Mouse (Mus musculus) cerebellum, postnatal 4 days (tissue): Measurements from ENCODE around the gene Ptbp1.
A peak's percentile ranks its signal among the peaks of the same experiment; 100 is the strongest.

Experiments used
- DNase-seq, 2 experiments: peaks; one replicate each; pipeline ENCODE4 v3.0.0; 2022; ENCODE audit warnings: low spot score in 2 of 2, mixed read lengths in 1 of 2

Ptbp1 gene

DNA sequence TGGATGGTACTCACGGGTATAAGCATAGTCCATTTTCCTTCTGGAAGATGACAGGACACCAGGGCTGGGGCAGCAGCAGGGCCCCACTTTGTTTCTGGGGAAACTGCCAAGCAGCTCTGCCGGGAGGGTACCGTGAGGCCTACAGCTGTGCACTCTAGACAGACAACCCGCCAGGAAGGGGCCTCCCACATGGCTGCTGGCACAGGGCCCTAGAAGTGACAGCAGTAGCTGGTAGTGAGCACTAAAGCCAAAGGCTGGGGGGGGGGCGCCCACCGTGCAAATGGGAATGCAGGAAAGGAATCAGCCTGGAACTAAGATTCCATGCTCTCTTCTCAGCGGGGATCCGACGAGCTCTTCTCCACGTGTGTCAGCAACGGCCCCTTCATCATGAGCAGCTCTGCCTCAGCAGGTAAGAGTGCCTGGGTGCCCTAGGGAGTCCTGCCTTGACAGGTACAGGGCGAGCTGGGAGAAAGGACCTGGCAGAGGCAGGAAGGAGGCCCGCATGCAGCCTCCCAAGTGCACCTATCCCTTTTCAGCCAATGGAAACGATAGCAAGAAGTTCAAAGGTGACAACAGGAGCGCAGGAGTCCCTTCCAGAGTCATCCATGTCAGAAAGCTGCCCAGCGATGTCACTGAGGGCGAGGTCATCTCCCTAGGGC, 4.3 kb downstream of the Ptbp1 start:
- DNase-seq = peak in 1 of 2 experiments; percentile 86

DNA sequence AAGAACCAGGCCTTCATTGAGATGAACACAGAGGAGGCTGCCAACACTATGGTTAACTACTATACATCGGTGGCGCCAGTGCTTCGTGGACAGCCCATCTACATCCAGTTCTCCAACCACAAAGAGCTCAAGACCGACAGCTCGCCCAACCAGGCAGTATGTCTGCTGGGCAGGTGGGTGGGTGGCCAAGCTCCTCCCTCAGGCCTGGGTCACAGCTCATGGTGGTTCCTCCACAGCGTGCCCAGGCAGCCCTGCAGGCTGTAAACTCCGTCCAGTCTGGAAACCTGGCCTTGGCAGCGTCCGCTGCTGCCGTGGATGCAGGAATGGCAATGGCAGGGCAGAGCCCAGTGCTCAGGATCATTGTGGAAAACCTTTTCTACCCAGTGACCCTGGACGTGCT, 4.9 kb downstream of the Ptbp1 start:
- no peak for DNase-seq

DNA sequence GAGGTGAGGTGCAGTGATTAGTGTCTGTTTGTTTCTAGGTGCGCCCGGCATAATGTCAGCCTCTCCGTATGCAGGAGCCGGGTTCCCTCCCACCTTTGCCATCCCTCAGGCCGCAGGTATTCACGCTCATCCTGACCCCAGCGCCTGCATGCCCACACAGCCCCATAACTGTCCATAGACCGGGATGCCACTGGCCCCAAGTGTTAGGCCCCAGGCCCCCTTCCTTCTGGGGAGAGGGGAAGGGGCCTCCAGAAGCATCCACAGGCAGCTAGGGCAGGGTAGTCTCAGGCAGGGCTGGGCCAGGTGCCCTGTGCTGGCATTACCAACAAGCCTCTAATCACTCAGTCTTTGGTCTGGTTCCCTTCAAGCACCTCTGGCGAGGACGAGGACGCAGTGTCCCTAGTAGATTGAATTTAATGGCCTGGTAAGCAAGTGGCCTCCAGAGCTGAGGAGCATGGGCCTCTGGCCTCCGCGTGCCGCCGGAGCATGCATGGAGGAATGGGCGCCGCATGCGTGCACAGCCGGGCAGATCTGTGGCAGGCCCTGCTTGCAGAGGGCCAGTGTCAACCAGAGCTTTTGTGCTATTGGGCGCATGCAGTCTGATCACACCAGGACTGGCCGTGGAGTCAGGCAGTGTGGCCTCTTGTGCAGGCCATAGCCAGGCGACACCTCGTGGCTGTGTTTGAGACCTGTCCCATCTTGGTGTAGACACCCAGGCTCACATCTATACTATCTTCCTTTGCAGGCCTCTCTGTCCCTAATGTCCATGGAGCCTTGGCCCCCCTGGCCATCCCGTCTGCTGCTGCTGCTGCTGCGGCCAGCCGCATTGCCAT, 6.1 kb downstream of the Ptbp1 start:
- no peak for DNase-seq

DNA sequence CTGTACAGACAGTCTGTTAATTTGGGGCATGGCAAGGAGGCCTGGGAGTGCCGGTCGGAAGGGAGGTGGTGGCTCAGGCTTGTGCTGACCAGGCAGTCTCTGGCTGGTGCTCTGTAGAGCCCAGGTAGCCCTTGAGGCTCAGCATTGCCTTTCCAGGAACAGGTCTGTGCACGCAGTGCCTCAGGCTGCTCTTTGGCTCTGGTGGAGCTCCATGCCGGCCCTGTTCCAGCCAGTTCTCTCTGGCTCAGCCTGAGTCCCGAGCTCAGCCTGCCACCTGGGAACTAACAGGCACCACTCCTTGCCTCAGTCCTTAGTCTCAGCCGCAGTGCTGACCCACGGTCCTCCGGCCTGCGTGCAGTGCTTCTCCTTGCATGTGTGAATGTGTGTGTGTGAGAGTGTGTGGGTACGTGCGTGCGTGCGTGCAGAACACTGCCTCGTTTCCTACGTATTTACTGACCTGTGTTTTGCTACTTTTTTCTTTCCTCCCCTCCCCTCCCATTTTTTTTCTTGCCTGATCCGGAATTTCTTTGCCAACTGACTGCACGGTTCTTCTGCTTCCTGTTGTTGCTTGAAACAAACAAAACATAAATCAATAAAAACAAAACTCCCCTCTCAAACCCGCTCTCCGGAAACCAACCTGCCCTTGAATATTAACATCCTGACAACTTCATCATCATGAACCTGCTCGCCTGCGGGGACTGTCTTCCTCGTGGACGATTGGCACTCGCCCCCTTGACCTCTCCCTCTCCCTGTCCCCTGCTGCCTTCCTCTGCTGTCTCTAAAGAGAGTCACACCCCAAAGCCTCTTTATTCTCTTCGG, 7.2 kb downstream of the Ptbp1 start:
- no peak for DNase-seq

DNA sequence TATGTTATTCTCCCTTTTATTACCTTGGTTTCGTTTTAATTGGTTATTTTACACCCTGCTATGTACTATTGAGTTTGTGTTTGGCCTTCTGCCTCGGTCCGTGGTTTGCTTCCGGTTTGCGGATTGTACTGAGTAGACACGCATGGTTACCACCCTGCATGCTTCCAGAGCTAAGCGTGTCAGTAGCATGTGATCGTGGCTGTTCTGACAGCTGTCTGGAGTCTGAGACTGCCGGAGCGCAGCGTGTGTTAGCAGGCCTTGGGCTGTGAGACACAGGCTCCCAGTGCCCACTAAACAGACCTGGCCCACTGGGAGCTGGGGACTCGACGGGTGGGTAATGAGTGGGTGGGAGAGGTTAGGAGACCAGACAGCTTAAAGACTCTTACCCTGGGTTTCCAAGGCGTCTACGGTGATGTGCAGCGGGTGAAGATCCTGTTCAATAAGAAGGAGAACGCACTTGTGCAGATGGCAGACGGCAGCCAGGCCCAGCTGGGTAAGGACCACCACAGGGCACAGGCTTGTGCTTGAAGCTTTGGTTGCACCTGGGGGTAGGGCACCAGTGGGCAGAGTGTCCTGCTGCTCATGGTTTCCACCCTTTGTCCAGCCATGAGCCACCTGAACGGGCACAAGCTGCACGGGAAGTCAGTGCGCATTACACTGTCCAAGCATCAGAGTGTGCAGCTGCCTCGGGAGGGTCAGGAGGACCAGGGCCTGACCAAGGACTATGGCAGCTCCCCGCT, 8.0 kb downstream of the Ptbp1 start:
- DNase-seq = no peak

DNA sequence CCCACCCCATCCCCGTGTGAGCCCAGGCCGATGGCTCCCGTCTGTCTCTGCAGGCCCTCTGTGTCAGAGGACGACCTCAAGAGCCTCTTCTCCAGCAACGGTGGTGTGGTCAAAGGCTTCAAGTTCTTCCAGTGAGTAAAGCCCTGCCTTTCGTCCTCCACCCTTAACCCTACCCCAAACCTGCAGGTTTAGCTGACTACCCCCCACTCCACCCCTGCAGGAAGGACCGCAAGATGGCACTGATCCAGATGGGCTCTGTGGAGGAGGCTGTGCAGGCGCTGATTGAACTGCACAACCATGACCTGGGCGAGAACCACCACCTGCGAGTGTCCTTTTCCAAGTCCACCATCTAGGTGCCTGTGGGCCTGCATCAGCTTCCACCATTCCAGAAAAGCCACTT, 8.7 kb downstream of the Ptbp1 start:
- DNase-seq = no peak

DNA sequence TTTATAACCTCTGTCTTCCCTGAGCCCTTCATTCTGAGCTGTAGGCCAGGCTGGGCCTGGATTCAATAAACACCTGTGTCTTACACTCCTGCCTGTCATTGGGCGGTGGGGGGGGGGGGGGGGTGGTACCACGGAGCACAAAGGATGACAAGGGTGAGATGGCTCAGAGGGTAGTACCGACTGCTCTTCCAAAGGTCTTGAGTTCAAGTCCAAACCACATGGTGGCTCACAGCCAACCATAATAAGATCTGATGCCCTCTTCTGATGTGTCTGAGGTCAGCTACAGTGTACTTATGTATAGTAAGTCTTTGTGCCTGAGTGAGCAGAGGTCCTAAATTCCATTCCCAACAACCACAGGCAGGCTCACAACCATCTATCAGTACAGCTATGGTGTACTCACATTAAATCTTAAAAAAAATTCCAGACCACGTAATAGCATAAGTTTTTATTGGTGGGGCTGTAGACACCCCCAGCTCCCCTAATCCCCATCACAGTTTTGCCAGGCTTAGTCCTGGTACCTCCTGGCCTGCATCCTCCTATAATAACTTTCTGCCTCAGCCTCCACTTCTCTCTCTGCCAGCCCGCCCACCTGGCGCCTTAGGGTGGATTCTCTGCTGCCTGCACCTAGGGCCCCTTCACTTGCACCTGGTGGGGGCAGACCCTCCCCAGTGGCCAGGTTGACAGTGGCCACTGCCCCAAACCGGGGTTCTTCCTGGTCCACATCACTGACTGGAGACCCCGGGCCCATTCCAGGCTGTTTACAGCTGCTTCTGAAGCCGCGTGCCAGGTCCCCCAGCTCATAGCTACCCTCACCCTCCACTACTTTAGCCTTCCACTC, 10.3 kb downstream of the Ptbp1 start:
- DNase-seq = no peak

DNA sequence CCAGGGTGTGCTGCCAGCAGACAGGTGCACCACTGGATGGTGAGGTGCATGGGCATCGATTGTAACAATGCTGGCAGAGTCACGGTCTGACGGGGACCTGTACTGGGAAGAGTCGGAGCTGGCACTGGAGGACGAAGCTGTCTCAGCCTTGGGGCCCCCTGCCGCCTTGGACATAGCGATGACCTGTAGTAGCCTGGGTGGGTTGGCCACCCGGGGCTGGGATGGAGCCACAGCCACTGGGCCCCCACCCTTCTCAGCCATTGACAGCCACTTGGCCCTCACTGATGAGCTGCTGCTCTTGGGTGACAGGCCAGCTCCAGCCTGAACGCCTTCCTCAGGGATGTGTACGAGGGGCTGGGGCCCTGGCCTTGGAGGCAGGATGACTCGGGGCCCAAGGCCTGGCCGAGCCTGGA, 11.0 kb downstream of the Ptbp1 start:
- DNase-seq = no peak

DNA sequence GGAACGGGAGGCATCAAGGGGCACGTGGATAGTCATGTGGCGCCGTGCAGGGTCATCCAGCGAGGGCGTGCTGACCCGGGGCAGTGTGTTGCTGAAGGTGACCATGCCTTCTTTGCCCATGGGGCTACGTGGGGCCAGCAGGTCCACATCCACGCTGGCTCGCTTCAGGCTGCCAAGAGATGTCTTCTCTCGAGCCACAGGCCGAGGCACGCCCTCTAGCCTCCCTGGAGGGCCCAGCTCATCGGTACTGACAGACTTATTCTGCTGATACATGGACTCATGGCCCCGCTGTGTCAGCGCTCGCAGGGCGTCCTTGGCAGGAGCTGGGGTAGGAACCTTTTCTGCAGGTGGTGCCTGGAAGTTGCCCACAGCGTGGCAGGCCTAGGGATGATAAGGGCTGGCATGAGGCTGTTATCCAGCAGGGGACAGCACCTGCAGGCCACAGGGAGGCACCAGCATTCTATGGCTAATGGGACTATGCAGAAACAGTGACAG, 11.6 kb downstream of the Ptbp1 start:
- no peak for DNase-seq

DNA sequence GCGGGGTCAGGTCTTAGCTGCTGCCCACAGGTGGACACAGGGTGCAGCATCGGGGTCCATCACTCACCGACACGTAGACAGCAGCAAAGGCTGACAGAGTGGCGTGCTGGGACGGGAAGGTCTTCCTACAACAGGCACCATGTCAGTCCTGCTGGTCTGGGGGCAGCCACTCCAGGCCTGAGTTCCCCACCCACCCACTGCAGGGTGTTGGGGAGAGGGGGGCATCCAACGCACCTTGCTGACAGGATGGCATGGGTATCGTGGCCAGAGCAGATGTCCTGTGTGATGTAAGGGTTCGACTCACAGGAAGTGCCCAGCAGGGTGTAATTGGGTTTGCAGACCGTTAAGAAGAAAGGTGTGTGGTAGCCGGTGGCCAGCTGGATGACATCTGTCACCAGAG, 12.4 kb downstream of the Ptbp1 start:
- DNase-seq = no peak

DNA sequence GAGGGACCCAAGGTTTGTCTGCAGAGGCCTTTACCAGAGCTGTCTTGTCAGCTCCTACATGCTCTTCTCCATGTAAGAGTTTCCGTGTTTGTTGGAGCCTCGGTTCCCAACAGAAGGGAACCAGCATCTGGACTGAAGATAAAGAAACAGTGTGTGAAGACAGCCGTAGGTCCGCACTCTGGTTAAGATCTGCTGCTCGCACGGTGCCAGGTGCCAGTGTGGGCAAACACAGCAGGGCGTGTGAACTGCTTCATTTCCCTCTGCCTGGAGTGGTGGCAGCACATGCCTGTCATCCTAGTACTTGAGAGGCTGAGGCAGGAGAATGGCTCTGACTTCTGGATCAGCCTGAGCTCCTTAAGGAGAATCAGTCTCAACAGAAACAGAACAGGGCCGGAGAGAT, 17.6 kb downstream of the Ptbp1 start:
- DNase-seq = no peak

DNA sequence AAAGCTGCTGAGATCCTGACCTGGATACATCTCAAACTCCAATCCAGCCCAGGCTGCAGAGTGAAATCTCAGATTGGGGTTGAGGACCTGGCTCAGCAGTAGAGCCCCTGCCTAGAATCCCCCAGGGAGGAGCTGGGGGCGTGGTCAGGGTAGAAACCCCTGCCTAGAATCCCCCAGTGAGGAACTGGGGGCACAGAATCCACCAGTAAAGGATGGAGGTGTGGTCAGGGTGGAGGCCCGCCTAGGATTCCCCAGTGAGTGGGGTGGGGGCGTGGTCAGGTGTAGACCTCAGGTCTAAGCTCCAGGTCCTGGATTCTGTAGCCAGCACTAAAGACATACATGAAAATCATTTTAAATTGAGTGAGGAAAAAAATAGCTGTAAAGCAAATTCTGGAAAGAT, 18.6 kb downstream of the Ptbp1 start:
- DNase-seq = no peak

DNA sequence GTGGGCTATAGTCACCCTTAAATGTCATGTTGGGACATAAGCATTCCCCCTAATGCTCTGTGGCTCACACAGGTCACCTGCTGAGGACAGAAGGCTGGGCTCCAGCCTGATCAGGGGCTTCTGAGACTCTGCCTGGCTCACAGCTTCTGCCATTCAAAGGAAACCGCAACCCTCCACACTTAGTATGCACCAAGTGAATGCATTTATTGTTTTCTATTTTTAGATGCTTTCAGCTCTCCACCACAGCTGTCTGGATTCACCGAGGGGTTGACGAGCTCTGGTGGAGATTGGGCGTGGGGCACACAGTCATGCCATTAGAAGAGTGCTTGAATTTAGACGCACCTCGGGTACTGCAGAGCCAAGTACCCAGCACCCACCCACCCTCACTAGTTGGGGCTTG, 19.1 kb downstream of the Ptbp1 start:
- DNase-seq = no peak

DNA sequence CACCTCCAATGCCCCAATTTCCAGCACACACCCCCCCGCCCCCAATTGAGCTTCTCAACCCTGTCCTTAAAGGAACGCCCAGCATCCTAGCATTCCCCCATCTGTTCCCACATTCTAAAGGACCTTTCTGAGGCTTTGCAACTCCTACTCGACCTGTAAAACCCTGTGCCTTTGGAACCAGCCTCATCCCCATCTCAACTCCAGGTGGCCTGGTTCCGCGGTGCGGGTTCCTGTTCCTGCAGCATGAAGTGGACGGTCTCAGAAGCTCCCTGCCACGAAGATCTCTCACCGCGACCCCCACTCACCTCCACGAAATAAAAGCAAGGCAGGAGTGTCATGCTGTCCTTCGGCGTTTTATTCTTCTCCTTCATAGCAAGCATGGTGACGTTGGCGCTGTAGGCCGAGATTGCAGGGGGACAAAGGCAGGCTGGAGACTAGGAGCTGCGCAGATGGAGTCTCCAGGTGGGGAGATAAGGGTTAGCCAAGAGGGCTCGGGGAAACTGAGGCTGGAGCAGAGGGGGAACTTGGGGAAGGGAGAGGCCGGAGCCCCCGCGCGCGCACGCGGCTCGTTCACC, 19.6 kb downstream of the Ptbp1 start:
- DNase-seq = no peak

DNA sequence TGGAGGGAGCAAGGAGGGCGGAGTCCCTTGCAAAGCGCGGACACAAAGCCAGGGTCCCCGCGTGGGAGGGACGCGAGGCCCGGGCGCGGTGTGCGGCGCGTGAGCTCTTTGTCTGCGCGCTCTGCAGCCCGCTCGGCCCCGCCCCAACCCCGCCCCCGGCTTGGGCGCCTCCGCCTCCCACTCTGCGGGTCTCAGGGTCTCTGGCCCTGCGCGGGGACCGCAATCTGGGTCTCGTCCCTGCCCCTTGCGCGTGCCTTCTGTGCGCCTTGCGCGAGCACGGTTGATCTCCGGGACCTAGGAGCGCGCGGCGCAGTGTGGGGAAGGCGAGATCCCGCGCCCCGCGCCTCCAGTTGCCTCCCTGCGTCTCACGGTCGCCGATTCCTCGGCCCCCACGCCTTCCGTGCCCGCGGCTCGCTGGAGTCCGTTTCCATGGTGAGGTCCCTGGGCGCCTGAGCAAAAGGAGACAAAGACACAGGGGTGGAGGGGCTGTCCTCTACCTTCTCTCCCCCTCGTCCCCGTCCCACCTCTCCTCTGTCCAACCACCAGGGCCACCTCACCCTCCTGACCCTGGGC, 20.1 kb downstream of the Ptbp1 start, which contains the start of the genes Prtn3 and Plppr3:
Prtn3 (plus strand) TSS at position 187 of the 573 bp plus-strand sequence.
Plppr3 (minus strand) TSS at position 345 of the 573 bp plus-strand sequence.
- DNase-seq = peak; percentile 51 to 77

DNA sequence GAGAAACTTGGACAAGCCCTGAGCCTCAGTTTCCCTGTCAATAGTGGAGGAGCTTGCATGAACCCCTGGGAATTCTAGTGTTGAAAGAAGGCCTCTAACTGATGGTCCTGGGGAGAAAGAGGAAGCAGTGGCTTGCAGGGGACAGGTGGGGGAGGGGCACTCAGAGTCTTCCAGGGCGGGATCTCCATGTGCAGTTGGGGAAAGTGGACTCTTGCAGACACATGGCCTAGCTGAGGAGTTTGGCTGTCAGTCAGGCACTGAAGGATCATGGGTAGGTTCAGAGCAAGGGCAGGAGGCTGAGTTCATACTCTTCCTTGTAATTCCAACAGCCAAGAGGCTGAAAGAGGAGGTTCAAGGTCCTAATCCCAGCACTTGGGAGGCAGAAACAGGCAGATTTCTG, 22.9 kb downstream of the Ptbp1 start:
- no peak for DNase-seq

DNA sequence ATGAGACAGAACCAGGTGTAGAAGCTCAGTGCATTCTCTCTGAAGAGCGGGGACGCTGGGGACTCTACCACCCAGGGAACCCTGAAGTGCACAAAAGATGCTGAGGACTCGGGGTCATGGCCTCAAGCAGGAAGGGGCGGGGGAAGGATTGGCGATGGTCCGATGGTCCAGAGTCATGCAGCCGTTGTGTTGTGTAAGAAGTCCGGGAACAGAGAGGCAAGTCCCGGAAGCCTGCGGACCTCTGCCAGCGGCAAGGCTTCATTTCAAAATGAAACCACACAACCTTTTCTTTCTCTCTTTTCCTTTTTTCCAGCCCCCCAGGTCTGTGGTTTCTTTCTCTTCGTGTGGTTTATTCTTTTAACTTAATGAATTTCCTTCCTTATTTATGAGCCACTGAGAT, 23.5 kb downstream of the Ptbp1 start:
- no peak for DNase-seq

DNA sequence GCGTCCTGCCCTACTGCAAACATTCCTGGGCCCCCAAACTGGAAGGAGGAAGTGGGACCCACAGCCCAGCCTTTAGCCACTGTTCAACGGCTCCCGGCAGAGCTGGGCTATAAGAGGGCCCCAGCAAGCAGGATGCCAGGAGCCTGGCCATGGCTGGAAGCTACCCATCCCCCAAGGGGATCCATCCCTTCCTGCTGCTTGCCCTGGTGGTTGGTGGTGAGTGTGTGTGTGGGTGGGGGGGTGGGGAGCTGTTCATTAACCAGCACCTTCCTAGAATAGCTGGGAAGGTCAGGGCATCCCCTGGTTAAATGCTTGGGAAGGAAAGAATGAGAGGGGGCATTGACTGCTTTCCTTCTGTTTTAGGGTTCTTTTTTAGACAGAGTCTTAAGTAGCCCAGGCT, 25.3 kb downstream of the Ptbp1 start:
- no peak for DNase-seq

DNA sequence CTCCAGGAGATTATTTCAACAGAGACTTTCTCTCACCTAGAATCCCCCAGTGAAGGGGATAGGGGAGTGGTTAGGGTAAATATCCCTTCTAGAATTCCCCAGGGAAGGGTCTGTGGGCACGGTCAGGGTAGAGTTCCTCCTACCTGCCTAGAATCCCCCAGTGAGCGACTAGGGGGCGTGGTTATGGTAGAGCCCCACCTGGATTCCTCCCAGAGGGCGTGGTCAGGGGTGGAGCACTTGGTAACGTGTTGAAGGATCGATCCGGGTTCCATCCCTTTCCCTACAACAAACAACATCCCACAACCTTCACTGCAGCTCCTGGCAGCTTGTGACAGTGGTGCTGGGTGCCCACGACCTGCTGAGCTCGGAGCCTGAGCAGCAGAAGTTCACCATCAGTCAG, 26.5 kb downstream of the Ptbp1 start:
- DNase-seq = no peak

DNA sequence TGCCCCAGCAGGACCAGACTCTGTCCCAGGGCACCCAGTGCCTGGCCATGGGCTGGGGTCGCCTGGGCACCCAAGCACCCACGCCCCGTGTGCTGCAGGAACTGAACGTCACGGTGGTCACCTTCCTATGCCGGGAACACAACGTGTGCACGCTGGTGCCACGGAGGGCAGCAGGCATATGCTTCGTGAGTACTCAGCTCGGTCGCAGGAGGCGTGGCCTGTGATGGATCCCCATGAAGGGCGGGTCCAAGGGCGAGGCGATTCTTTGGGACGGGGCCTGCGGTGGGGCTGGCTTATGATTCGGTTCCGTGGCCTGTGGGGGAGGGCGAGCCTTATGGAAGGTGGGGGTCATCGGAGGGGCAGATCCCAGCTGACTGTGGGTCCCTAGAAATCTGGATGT, 27.8 kb downstream of the Ptbp1 start:
- DNase-seq = no peak
